Mouse (Mus musculus) effector memory CD4-positive, alpha-beta T cell, adult 5 months (primary cell): Measurements from ENCODE around the gene Hist4h4. TPM values are rescaled to one million over a fixed set of nuclear protein-coding genes. Genes with fewer than 3 reads are reported as not detected.

Source experiments
- polyA plus RNA-seq: library from polyadenylated mRNA; unstranded; fragments of 100-300 nt; shearing (Covaris generic); gene quantifications from one replicate; pipeline ENCODE4 v1.2.1, GENCODE M21; 2017

Gene Hist4h4
- 1.5 TPM for polyA plus RNA-seq

DNA sequence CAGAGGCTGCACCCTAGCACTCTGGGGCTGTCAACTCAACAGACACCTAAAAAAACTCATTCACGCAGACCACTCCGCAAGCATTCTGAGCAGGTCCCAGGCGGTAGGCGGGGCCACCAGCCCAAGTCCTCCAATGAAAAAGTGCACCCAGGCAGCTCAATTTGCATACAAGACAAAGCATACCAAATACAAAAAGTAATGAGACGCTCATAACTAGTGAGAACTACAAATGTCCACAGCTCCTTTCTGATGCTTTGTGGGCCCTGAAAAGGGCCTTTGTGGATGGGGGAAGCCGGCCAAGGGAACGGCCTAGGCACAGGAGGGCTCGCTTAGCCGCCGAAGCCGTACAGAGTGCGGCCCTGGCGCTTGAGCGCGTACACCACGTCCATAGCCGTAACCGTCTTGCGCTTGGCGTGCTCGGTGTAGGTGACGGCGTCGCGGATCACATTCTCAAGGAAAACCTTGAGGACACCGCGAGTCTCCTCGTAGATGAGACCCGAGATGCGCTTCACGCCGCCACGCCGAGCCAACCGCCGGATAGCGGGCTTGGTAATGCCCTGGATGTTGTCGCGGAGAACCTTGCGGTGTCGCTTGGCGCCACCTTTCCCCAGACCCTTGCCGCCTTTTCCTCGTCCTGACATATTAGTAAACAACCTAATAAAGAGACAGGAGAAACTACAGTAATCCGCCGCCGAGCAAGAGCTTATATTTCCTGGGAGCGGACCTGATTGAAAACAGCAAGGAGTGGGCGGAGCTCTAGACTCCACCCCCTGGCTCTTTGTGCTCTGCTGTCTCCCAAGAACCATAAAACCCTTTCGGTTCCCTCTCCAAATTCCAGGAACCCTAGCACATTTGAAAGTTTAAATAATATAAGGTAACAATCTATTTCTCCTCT is at the start of gene Hist4h4:
Gene Hist4h4, minus strand, starts transcription at position 677 of the 895 bp plus-strand sequence.

DNA sequence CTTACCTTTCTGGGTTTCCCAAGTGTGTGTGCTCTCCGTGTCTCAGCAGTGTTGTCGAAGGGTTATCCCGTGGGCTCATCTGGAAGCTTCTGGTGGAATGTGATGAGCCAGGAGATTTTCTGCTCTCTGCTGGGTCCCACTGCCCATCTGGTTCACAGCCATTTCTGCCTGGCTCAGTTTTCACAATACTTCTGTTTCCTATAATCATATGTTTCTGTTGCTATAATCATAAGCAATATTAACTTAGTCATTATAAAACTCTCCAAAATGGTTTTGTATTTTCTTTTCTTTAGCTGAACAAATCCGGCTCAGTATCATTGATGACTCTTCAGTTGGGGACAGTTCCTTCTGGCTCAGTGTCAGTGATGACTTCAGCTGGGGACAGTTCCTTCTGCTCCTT is 31.1 kb upstream of the Hist4h4 start, which contains the start of gene Smco3:
Gene Smco3, minus strand, starts transcription at position 101 of the 400 bp plus-strand sequence.

DNA sequence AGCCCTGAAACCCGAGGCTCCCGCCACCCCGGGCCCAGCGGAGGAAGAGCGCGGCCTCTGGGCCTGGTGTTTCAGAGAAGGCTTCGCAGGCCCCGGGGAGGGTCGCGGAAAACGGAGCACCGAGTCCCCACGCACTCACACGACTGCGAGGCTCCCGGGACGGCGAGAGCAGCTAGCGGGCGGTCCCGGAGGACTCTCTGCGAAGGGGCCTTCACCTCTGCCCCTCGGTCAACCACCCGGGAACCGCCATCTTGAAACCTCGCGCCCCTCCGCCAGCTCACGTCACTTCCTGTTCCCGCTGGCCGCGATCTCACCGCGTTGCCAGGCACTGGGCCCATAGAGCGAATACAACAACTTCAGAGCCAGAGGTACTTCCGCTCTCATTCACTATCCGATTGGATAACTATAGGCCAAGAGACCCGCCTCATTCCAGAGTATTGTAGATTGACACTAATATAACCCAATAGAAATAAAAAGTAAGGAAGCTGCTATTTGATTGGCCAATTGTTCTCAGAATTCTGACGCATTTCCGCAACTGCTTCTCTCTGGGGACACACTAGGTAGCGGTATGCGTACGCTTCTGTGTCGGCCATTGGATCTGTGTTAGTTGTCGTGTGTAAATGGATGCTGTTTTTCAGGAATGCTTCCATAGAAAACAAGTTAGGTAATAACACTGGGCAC is 23.8 kb upstream of the Hist4h4 start, which contains the start of gene Wbp11:
Gene Wbp11, minus strand, starts transcription at position 353 of the 681 bp plus-strand sequence.

DNA sequence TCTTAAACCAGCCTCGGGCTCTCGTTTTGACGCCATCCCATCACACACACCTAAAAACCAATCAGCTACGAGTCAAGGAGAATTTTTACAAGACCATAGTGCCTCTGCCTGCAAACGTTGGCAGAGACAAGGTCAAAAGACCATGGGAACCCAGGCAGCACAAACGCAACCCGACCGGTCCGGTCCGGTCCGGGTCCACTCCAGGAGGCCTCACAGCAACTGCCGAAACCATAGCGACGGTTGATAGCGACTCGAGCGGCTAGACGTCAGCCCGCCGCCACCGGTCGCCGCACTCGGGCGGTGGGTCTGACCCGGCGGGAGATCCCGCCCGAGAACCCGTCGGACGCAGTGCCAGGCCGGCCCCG is 23.3 kb upstream of the Hist4h4 start, which contains the start of gene BC049715:
Gene BC049715, plus strand, starts transcription at position 111 of the 365 bp plus-strand sequence.

DNA sequence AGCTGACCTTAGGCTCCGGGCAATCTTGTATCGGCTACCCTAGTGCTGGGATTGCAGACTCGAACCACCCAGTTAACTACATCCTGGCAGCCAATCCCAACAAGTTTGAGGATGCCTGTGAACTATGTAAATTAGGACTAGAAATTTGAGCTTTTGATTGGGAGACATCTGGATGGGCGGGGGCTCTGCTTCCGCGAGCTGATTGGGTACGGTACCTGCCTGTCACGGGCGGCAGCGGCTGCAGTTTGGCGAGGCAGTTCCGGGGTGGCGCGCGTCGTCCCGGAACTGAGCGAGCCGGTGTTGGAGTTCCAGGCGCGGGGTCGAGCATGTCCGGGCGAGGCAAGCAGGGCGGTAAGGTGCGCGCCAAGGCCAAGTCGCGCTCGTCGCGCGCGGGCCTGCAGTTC is 3.8 kb upstream of the Hist4h4 start, which contains the start of gene H2afj:
Gene H2afj, plus strand, starts transcription at position 231 of the 404 bp plus-strand sequence.

DNA sequence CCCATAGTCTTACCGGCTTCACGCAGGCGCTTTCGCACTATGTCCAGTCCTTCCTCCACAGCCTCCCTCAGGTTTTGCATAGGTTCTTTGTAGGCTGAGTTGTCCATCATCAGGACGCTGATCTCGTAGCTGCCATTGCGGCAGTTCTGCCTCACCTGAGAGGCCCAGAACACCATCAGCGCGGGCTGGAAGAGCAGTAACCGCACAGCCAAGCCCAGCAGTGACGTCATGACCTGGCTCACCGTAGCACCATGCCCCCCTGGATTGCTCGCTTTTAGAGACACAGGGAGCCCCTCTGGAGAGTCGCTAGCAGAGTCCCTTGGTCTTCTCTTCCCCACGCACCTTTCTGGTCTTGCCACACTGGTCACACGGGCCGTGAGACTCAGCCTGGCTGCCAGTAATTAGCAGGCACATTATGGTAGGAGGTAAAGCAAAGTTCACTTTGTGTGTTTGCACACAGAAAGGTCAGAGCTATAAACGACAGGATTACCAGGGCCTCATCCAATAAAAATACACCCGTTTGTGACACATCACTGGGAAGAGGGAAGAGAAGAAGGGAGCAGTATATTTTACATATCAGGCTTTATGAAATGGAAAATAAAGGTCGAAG is 22.7 kb downstream of the Hist4h4 start, which contains the start of gene Gucy2c:
Gene Gucy2c, minus strand, starts transcription at position 389 of the 610 bp plus-strand sequence.

Other genes with a start within 250 kb of the Hist4h4 start
- 0.17 TPM for gene Plbd1, start 142.5 kb downstream of the Hist4h4 start, polyA plus RNA-seq
- not detected for gene Gucy2c, start 22.6 kb downstream of the Hist4h4 start, polyA plus RNA-seq
- 144 TPM for gene H2afj, start 3.8 kb upstream of the Hist4h4 start, polyA plus RNA-seq
- gene BC049715, start 23.2 kb upstream of the Hist4h4 start, polyA plus RNA-seq, result 2.3 TPM
- 161 TPM for gene Wbp11, start 23.8 kb upstream of the Hist4h4 start, polyA plus RNA-seq
- gene Smco3, start 31.0 kb upstream of the Hist4h4 start, polyA plus RNA-seq, result not detected
- not detected for gene Art4, start 53.3 kb upstream of the Hist4h4 start, polyA plus RNA-seq
- gene Mgp, start 71.4 kb upstream of the Hist4h4 start, polyA plus RNA-seq, result not detected
- gene Erp27, start 117.8 kb upstream of the Hist4h4 start, polyA plus RNA-seq, result 1.6 TPM
- 0.51 TPM for gene Pde6h, start 119.4 kb upstream of the Hist4h4 start, polyA plus RNA-seq
- gene Arhgdib, start 137.5 kb upstream of the Hist4h4 start, polyA plus RNA-seq, result 1,327 TPM